8 mouse cellular contexts compared by ENCODE assay signal in the genomic region with DNA sequence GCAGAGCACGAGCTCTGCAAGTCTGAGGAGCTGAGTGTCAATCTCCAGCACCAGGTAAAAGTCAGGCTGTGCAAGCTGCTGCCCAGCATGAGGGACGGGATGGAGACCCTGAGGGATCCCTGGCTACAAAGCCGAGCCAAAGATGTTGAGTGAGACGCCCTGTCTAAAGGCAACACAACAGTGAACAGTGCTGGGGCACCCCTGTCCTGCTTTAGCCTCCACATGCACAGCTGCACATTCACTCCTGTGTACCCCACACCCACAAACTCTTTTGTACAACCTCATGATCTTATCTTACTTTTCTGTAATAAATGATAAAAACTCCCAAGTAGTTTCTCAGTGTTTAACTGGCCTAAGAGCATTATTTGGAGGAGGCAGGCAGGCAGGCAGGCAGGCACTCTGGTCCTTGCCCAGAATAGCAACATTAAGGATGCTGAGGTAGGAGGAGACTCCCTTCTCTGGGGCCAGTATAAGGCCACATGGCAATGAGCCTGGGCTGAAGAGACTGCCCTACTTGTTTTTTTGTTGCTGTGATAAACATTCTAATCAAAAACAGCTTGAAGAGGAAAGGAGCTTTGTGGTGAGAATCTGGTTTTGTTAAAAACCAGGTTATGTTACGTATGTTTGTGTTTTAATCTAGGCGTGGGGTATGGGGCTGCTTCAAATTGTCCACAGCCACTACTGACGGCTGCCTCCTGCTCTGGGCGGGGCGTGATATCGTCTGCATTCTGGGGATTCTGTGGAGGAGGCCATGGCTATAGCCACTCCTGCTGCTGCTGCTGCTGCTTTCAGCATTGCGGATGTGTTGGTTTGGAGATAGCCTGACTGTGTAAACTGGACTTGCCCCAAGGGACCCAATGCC.
DNase-seq lines count a peak whose midpoint lies in the region; ATAC-seq lines count a peak whose summit lies in the region.

No protein-coding gene starts in this region.

- no peak overlapping the region for H3K9ac ChIP-seq in heart, embryonic 15.5 days
- peak overlapping the region; percentile 23; the same call in 1 of the 2 replicates for H3K9ac ChIP-seq in liver, embryonic 13.5 days

- peak; percentile 47 for DNase-seq in cerebellum, adult 11-12 months
- DNase-seq in cerebellum, postnatal 10 days, result no peak
- peak; percentile 38 for DNase-seq in ovary, postnatal 14 days (ENCODE audit: low spot score)
- DNase-seq in ovary, adult 18-20 months (ENCODE audit: low spot score), result no peak
- DNase-seq in liver, embryonic 13.5 days, result peak; percentile 22
- DNase-seq in thymus, postnatal 4 days, result peak; percentile 46
- DNase-seq in urinary bladder, adult 2 months (ENCODE audit: low spot score), result no peak

- H3K36me3 ChIP-seq in heart, embryonic 15.5 days, result 0 out of 2 replicates have a peak, but pooled peaks cover 4% of the 10 kb centered on the region
- H3K36me3 ChIP-seq in liver, embryonic 13.5 days, result peaks cover 33% of the 10 kb centered on the region

- peaks cover 81% of the 10 kb centered on the region for H3K4me1 ChIP-seq in heart, embryonic 15.5 days (replicated peaks)
- peaks cover 53% of the 10 kb centered on the region for H3K4me1 ChIP-seq in liver, embryonic 13.5 days (replicated peaks)

- 19% methylated on average over 11 of the region's 11 CpGs for WGBS in heart, embryonic 15.5 days
- WGBS in liver, embryonic 13.5 days (ENCODE audit: insufficient replicate concordance), result 31% methylated on average over 11 of the region's 11 CpGs

- H3K27me3 ChIP-seq in heart, embryonic 15.5 days, result no peaks in the 10 kb centered on the region
- H3K27me3 ChIP-seq in liver, embryonic 13.5 days, result no peaks in the 10 kb centered on the region

- ATAC-seq in heart, embryonic 15.5 days (replicated peaks; ENCODE audit: insufficient number of reproducible peaks, insufficient read depth, low FRiP score, low read depth), result peak; percentile 83
- peak; percentile 68 for ATAC-seq in liver, embryonic 13.5 days (ENCODE audit: low read depth)

- H3K4me2 ChIP-seq in heart, embryonic 15.5 days, result peak overlapping the region; percentile 47
- peak overlapping the region; percentile 4; the same call in 1 of the 2 replicates for H3K4me2 ChIP-seq in liver, embryonic 13.5 days

- no peaks in the 10 kb centered on the region for H3K9me3 ChIP-seq in heart, embryonic 15.5 days (replicated peaks)
- no peaks in the 10 kb centered on the region for H3K9me3 ChIP-seq in liver, embryonic 13.5 days (replicated peaks)

- peak overlapping the region; percentile 91 for H3K27ac ChIP-seq in heart, embryonic 15.5 days
- peak overlapping the region; percentile 43 for H3K27ac ChIP-seq in liver, embryonic 13.5 days

- peak overlapping the region; percentile 12; the same call in 1 of the 2 replicates for H3K4me3 ChIP-seq in heart, embryonic 15.5 days
- H3K4me3 ChIP-seq in liver, embryonic 13.5 days (replicated peaks), result no peak overlapping the region

Comparison
In these comparisons a context has a peak if more than half of its experiments do, and no peak if none do; other contexts are left out.
1. DNase-seq: peak in cerebellum, adult 11-12 months (single experiment), ovary, postnatal 14 days (single experiment), liver, embryonic 13.5 days (single experiment) and thymus, postnatal 4 days (single experiment); none in cerebellum, postnatal 10 days (0 of 2), ovary, adult 18-20 months (single experiment) and urinary bladder, adult 2 months (single experiment).